Comparison of ENCODE assay signal across 7 mouse cellular contexts in the genomic region with DNA sequence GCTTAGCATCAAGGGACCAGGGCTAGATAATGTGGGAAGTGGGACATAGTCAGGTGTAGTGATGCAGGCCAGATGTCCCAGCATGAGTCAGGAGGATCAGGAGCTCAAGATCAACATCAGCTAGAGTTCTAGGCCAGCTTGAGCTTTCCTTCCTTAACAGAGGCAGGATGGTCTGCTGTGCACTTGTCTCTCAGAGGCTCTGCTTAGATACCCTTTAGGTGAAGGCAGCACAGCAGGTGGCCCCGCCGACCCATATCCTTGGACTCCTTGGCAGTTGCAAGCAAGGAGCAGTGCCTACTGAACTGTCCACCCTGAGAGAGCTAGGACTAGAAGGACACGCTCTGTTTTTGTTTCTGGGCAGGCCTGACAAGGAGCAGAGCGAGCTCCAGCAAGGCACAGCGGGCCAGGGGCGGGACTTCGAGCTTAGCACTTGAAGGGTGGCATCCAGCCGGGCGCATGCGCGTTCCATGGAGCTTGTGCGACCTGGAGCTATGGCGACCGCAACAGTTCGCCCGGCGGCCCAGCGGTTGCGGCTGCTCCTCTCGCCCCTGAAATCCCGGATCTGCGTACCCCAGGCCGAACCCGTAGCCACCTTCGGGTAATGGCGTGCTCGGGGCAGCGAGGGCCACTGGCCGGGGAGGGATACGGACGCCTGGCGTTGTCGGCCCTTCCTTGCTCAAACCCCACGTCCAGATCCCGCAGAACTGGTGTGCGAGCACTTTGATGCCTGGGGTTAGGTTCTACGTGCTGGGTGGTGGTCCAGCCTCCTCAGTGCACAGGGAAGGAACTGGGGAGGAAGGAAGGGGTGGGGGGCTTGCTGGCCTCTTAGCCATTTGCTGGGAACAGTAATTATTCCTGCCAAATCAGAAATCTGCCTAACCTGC. TPM values are rescaled to one million over a fixed set of nuclear protein-coding genes. Genes with fewer than 3 reads are reported as not detected.
A peak's percentile ranks its signal among the peaks of the same experiment; 100 is the strongest.
DNase-seq lines count a peak whose midpoint lies in the region; ATAC-seq lines count a peak whose summit lies in the region.

Bphl (plus strand) TSS at position 426 of the 884 bp plus-strand sequence.

- H3K36me3 ChIP-seq in intestine, embryonic 15.5 days: peaks cover 4% of the 10 kb centered on the region; the same call in 1 of the 2 replicates
- H3K36me3 ChIP-seq in midbrain, embryonic 10.5 days: peaks cover 20% of the 10 kb centered on the region

- no peaks in the 10 kb centered on the region for H3K27me3 ChIP-seq in intestine, embryonic 15.5 days (replicated peaks)
- H3K27me3 ChIP-seq in midbrain, embryonic 10.5 days (ENCODE audit: low read depth, poor library complexity, severe bottlenecking): no peaks in the 10 kb centered on the region

- ATAC-seq in intestine, embryonic 15.5 days: peak; percentile 92

- under 1% methylated on average over 37 of the region's 37 CpGs for WGBS in intestine, embryonic 15.5 days
- under 1% methylated on average over 37 of the region's 37 CpGs for WGBS in midbrain, embryonic 10.5 days

- H3K4me3 ChIP-seq in intestine, embryonic 15.5 days (replicated peaks): peak within 1 kb of the TSS; percentile 83
- peak within 1 kb of the TSS; percentile 83 for H3K4me3 ChIP-seq in midbrain, embryonic 10.5 days

- H3K9ac ChIP-seq in intestine, embryonic 15.5 days: peak within 1 kb of the TSS; percentile 92

- peak; percentile 95 for DNase-seq in adrenal gland, adult 2 months
- peak; percentile 92 for DNase-seq in embryo, embryonic 11.5 days (ENCODE audit: low read depth, low spot score)
- peak; percentile 90 for DNase-seq in gastrocnemius, postnatal 36 days
- peak; percentile 90 to 95 for DNase-seq in left cerebral cortex, postnatal 25 days (ENCODE audit: low spot score in 2 of 2)
- DNase-seq in midbrain, embryonic 10.5 days (ENCODE audit: low spot score): peak; percentile 92
- DNase-seq in right cerebral cortex, postnatal 4 days: peak; percentile 94

- H3K4me2 ChIP-seq in intestine, embryonic 15.5 days (replicated peaks): peak within 1 kb of the TSS; percentile 68

- intact Hi-C loops in gastrocnemius, postnatal 36 days (cut with DNase I): no loop called here
- intact Hi-C loops in left cerebral cortex, postnatal 25 days (cut with DNase I): no loop called here

- peak within 1 kb of the TSS; percentile 79 for H3K27ac ChIP-seq in intestine, embryonic 15.5 days
- H3K27ac ChIP-seq in midbrain, embryonic 10.5 days (replicated peaks): peak within 1 kb of the TSS; percentile 97

- no peaks in the 10 kb centered on the region for H3K9me3 ChIP-seq in intestine, embryonic 15.5 days
- H3K9me3 ChIP-seq in midbrain, embryonic 10.5 days (replicated peaks): peaks cover 3% of the 10 kb centered on the region; the same call in 1 of the 2 replicates

- H3K4me1 ChIP-seq in intestine, embryonic 15.5 days (replicated peaks): peaks cover 8% of the 10 kb centered on the region; the same call in 1 of the 2 replicates
- peaks cover 29% of the 10 kb centered on the region for H3K4me1 ChIP-seq in midbrain, embryonic 10.5 days

RNA-seq across cellular contexts. Expression of gene Bphl, which starts in this region (rescaled TPM):
- 10 to 100 TPM; 74.9 to 75.1 TPM for total RNA-seq in adrenal gland, adult 2 months (2021)
- 57.4 and 61.2 TPM in 2 replicates for polyA plus RNA-seq in adrenal gland, adult 2 months (2012; rRNA removed)
- 10 to 100 TPM; 21.4 to 25.3 TPM for total RNA-seq in gastrocnemius, postnatal 36 days (2021)
- 57.6 and 60.4 TPM in 2 replicates for polyA plus RNA-seq in intestine, embryonic 15.5 days (2015; fragmentation: Nextera tagmentation; extraction: Ambion mirVana)
- 10 to 100 TPM; 39.4 to 45.2 TPM for total RNA-seq in left cerebral cortex, postnatal 25 days (2021)
- 31.6 and 31.8 TPM in 2 replicates for polyA plus RNA-seq in midbrain, embryonic 10.5 days (2016; fragmentation: Nextera tagmentation; extraction: Ambion mirVana)

Comparison
In these comparisons a context has a peak if more than half of its experiments do, and no peak if none do; other contexts are left out.
1. Peak in every context shown above with its lines: DNase-seq, ATAC-seq, H3K4me3 ChIP-seq and H3K27ac ChIP-seq.